Mouse (Mus musculus): ENCODE results near the gene Vps13d. TPM values are rescaled to one million over a fixed set of nuclear protein-coding genes. Genes with fewer than 3 reads are reported as not detected.

Vps13d gene
- total and polyA plus RNA-seq, 3 experiments = 9.4 to 9.8 (median 9.7) TPM

GRCm38 (mm10) chr4:145222064-145222463 is 27.3 kb upstream of the Vps13d start:
- no peaks in the 10 kb centered on the region for H3K79me2 ChIP-seq (replicated peaks; ENCODE audit: control insufficient read depth, extremely low read depth, insufficient read depth, poor library complexity, severe bottlenecking)
- H3K4me2 ChIP-seq (ENCODE audit: insufficient read depth, low read depth, poor library complexity, severe bottlenecking) = no peak overlapping the region
- H3K9ac ChIP-seq (ENCODE audit: insufficient read depth, low read depth) = no peak overlapping the region
- peak; percentile 48 for DNase-seq (ENCODE audit: extremely low read depth)
- H3K9me3 ChIP-seq (replicated peaks; ENCODE audit: low read length) = no peaks in the 10 kb centered on the region
- in situ Hi-C loops (cut with MboI; ENCODE audit: low pct_ligation_motif_present, low pct_unique_long_range_greater_than_20kb, low sequenced_read_pairs) (no loop called here), dilution Hi-C loops (cut with MboI; ENCODE audit: extremely low pct_ligation_motif_present, extremely low pct_unique_long_range_greater_than_20kb, low sequenced_read_pairs) (no loop called here)
- peak overlapping the region; percentile 8; the same call in 1 of the 2 replicates for H3K27ac ChIP-seq (ENCODE audit: insufficient read depth, low read depth)
- H3K27me3 ChIP-seq (replicated peaks) = no peaks in the 10 kb centered on the region
- H3K4me1 ChIP-seq (ENCODE audit: control insufficient read depth in 1 of 2, insufficient read depth in 2 of 2) = peaks cover 22 to 44% of the 10 kb centered on the region in 2 experiments
- TF ChIP-seq UBTF (IDR thresholded peaks at IDR 0.05; ENCODE audit: low read depth, low read length) (no peak), BHLHE40 (IDR thresholded peaks at IDR 0.05; ENCODE audit: low read depth, low read length) (peak; percentile 82), ETS1 (conservative IDR thresholded peaks at IDR 0.05; ENCODE audit: low read depth, low read length) (peak; percentile 67)
- peaks cover 48 to 83% of the 10 kb centered on the region in 2 experiments for H3K36me3 ChIP-seq (replicated peaks in 1 of 2; ENCODE audit: control insufficient read depth in 1 of 2, insufficient read depth in 1 of 2, low read length in 1 of 2)
- no peak overlapping the region for H3K4me3 ChIP-seq (replicated peaks in 1 of 3; ENCODE audit: low read depth in 2 of 3, low read length in 2 of 3, poor library complexity in 1 of 3)

GRCm38 (mm10) chr4:145221379-145221778 is 26.6 kb upstream of the Vps13d start:
- peak; percentile 75 for DNase-seq (ENCODE audit: extremely low read depth)
- no peaks in the 10 kb centered on the region for H3K9me3 ChIP-seq (replicated peaks; ENCODE audit: low read length)
- H3K79me2 ChIP-seq (replicated peaks; ENCODE audit: control insufficient read depth, extremely low read depth, insufficient read depth, poor library complexity, severe bottlenecking) = no peaks in the 10 kb centered on the region
- no peak overlapping the region for H3K9ac ChIP-seq (ENCODE audit: insufficient read depth, low read depth)
- TF ChIP-seq SMC3 (IDR thresholded peaks at IDR 0.05; ENCODE audit: low read depth, low read length) = no peak
- TF ChIP-seq USF1 (IDR thresholded peaks at IDR 0.05; ENCODE audit: low read depth, low read length) = peak; percentile 30
- TF ChIP-seq ZC3H11A (IDR thresholded peaks at IDR 0.05; ENCODE audit: low read depth, low read length) = no peak
- TF ChIP-seq TCF12 (IDR thresholded peaks at IDR 0.05; ENCODE audit: low read depth, low read length) = no peak
- 0 out of 2 replicates have a peak, but pooled peaks have one; percentile 7 for TF ChIP-seq USF2 (conservative IDR thresholded peaks at IDR 0.05; ENCODE audit: low read depth, low read length)
- peak; percentile 48; the same call in 1 of the 2 replicates for TF ChIP-seq BHLHE40 (IDR thresholded peaks at IDR 0.05; ENCODE audit: low read depth, low read length)
- peak; percentile 39; the same call in 1 of the 2 replicates for TF ChIP-seq ETS1 (conservative IDR thresholded peaks at IDR 0.05; ENCODE audit: low read depth, low read length)
- no peak for TF ChIP-seq MAFK (IDR thresholded peaks at IDR 0.05; ENCODE audit: insufficient replicate concordance, low read length)
- dilution Hi-C loops (cut with MboI; ENCODE audit: extremely low pct_ligation_motif_present, extremely low pct_unique_long_range_greater_than_20kb, low sequenced_read_pairs) = no loop called here
- 0 out of 2 replicates have a peak overlapping the region, but pooled peaks have one; percentile 3 for H3K27ac ChIP-seq (ENCODE audit: insufficient read depth, low read depth)
- H3K36me3 ChIP-seq (replicated peaks in 1 of 2; ENCODE audit: control insufficient read depth in 1 of 2, insufficient read depth in 1 of 2, low read length in 1 of 2) = peaks cover 48 to 90% of the 10 kb centered on the region in 2 experiments
- in situ Hi-C loops (cut with MboI; ENCODE audit: low pct_ligation_motif_present, low pct_unique_long_range_greater_than_20kb, low sequenced_read_pairs) = no loop called here
- H3K4me2 ChIP-seq (ENCODE audit: insufficient read depth, low read depth, poor library complexity, severe bottlenecking) = no peak overlapping the region
- peaks cover 22 to 44% of the 10 kb centered on the region in 2 experiments for H3K4me1 ChIP-seq (ENCODE audit: control insufficient read depth in 1 of 2, insufficient read depth in 2 of 2)
- H3K27me3 ChIP-seq (replicated peaks) = no peaks in the 10 kb centered on the region
- H3K4me3 ChIP-seq (replicated peaks in 1 of 3; ENCODE audit: low read depth in 2 of 3, low read length in 2 of 3, poor library complexity in 1 of 3) = no peak overlapping the region

- Histone ChIP-seq H3K9ac (ENCODE audit: insufficient read depth, low read depth) (no peak overlapping the region), H3K27ac (ENCODE audit: insufficient read depth, low read depth) (no peak overlapping the region), H3K4me3 (replicated peaks in 1 of 3; ENCODE audit: low read depth in 2 of 3, low read length in 2 of 3, poor library complexity in 1 of 3) (no peak overlapping the region), H3K27me3 (replicated peaks) (no peaks in the 10 kb centered on the region), H3K36me3 (replicated peaks in 1 of 2; ENCODE audit: control insufficient read depth in 1 of 2, insufficient read depth in 1 of 2, low read length in 1 of 2) (peaks cover 53 to 97% of the 10 kb centered on the region in 2 experiments), H3K9me3 (replicated peaks; ENCODE audit: low read length) (no peaks in the 10 kb centered on the region), H3K4me2 (ENCODE audit: insufficient read depth, low read depth, poor library complexity, severe bottlenecking) (no peak overlapping the region), H3K79me2 (replicated peaks; ENCODE audit: control insufficient read depth, extremely low read depth, insufficient read depth, poor library complexity, severe bottlenecking) (no peaks in the 10 kb centered on the region), H3K4me1 (ENCODE audit: control insufficient read depth in 1 of 2, insufficient read depth in 2 of 2) (peaks cover 22 to 44% of the 10 kb centered on the region in 2 experiments)
- in situ Hi-C loops (cut with MboI; ENCODE audit: low pct_ligation_motif_present, low pct_unique_long_range_greater_than_20kb, low sequenced_read_pairs) = no loop called here
- no peak for TF ChIP-seq ZKSCAN1 (IDR thresholded peaks at IDR 0.05; ENCODE audit: borderline replicate concordance, low read depth, low read length)
- 0 out of 2 replicates have a peak, but pooled peaks have one; percentile 7 for TF ChIP-seq ETS1 (conservative IDR thresholded peaks at IDR 0.05; ENCODE audit: low read depth, low read length)
- TF ChIP-seq EP300 (IDR thresholded peaks at IDR 0.05; ENCODE audit: low read length) = peak; percentile 31; the same call in 1 of the 2 replicates
- no peak for DNase-seq (ENCODE audit: extremely low read depth)
- dilution Hi-C loops (cut with MboI; ENCODE audit: extremely low pct_ligation_motif_present, extremely low pct_unique_long_range_greater_than_20kb, low sequenced_read_pairs) = no loop called here
Observed at GRCm38 (mm10) chr4:145220001-145220400, 25.2 kb upstream of the Vps13d start.

All from CH12.LX (cell line).